Mouse (Mus musculus) layer of hippocampus, postnatal 36 days (tissue): Measurements from ENCODE around the gene Atp1a2. TPM values are rescaled to one million over a fixed set of nuclear protein-coding genes. Genes with fewer than 3 reads are reported as not detected.

Experiments used
- DNase-seq, 2 experiments: peaks; one replicate each; pipeline ENCODE4 v3.0.0; 2022
- total RNA-seq, 2 experiments: library from RNA; stranded (reverse); gene quantifications; 2 replicates each; pipeline ENCODE4 v1.2.3; 2021

Atp1a2 gene
- total RNA-seq, 2 experiments from 2014 or later: 577 to 614 TPM

DNA sequence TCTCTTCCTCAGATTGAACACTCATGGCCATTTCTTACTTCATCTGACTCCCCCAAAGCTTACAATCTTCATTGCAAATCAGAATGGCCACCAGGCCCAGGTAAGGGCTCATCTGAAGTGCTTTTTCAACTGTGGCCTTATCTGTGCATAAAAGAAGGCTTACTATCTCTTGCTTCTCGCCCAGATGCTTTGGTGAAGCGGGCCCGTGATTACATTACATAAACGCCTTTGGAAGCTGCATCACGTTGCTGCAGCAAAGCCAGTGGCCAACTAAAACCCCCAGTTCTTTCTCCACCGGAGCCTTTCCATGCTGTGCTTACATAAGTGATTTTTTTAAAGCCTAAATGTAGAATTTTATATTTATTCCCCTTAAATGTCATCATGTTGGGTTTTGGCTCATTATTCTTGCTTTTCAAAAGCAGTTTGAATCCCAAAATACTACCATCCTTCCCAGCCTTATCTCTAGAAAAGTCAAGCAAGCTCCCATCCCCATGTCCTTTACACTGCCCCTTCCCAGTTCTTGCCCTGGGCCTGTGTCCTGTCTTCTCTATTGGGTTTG is 26.0 kb upstream of the Atp1a2 start:
- DNase-seq: no peak

DNA sequence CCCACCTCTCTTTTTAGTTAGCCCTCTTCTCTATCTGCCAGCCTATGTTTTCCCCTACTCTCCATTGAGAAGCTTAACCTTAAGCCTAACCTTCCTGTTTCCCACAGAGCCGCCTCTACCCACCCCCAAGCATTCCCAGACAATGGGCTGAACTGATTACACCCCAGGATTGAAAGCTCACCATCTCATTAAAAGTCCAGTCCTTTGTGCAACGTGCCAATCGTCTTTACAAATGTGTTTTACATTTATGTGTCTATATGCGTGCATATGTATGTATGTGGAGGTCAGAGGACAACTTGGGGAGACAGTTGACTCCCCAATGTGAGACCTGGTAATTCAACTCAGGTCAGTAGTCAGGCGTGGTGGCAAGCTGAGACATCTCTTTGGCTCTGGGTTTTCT is 25.4 kb upstream of the Atp1a2 start:
- DNase-seq: no peak

DNA sequence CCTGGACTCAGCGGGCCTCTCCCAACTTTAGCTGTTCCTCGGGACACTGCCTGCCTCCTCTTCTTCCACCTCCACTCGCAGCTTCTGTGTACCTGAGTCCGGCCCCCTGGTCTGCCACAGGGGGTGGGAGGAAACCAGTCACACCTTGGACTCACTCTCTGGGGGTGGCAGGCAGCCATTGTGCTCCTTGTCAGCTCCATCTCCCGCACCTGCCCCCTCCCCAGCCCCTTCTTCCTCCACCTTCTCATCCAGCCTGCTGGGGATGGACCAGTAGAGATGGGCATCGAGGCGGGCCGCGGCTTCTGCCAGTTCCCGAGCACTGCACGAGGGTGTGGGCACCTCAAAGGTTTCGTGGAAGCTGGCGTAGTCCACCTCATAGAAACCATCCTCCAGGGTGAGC is 24.9 kb upstream of the Atp1a2 start:
- DNase-seq: no peak

DNA sequence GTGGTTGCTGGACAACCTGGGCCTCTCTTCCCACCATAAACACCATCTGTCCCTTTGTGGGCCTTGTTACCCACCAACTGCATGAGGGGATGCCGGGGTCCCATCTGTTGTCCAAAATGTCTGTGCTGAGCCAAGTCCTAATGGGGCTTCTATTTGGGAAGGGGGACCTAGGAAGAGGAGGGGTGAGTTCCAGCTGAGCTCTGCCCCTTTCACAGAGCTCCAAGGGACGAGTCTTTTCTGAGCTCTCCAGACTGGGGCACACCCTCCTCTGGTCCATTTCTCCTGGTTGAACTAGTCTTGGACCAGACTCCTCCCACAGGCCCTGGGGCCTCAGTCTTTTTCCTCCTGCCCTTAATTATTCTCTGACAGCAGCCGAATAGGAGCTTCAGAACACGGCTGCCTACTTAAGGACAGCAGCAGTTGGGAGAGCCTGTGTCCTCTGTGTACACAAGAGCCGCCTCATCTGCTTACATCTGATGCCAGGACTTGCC is 22.1 kb upstream of the Atp1a2 start:
- peak in 1 of 2 experiments; percentile 27 for DNase-seq

DNA sequence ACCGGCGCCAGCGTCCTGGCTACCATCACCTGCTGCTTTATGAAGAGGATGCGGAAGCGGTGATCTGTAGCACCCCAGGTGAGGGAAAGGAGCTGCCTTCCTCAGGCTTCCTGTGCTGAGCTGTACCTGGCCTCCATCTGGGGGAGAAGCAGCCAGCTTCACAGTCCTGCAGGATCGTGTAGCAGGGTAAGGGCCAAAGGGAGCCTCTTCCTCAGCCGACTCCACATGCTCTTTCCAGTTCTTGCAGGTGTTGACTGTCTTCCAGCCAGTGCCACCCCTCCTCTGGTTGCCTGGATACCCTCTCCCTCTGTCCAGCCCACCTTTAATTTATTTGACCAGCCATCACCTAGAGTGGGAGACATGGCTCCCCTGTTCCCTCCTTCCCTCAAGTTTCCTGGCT is 21.5 kb upstream of the Atp1a2 start:
- DNase-seq: peak in 1 of 2 experiments; percentile 22

DNA sequence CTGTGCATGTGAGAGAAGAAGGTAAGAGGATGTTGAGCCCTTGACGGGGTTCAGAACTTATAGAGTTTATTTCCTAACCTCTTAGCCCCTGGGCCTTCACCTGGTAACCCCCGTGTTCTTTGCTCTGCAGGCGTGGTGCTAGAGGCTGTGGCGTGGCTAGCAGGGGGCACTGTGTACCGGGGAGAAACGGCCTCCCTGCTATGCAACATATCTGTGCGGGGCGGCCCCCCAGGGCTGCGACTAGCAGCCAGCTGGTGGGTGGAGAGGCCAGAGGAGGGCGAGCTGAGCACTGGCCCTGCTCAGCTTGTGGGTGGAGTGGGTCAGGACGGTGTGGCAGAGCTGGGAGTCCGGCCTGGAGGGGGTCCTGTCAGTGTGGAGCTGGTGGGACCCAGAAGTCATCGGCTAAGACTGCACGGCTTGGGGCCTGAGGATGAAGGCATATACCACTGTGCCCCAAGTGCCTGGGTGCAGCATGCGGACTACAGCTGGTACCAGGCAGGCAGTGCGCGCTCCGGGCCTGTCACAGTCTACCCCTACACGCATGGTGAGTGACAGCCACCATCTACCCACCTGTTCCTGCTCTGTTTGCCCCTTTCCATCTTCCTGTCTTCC is 20.7 kb upstream of the Atp1a2 start:
- peak in 1 of 2 experiments; percentile 21 for DNase-seq

DNA sequence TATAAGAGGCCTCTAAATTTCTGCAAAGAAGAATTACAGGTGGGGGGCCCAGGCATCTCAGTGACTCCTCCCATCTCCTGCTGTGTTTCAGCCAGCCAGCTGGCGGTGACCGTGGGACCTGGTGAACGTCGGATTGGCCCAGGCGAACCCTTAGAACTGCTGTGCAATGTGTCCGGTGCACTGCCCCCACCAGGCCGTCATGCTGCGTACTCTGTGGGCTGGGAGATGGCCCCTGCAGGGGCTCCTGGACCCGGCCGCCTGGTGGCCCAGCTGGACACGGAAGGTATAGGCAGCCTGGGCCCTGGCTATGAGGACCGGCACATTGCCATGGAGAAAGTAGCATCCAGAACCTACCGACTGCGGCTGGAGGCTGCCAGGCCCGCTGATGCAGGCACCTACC is 20.1 kb upstream of the Atp1a2 start:
- DNase-seq: peak in 1 of 2 experiments; percentile 14

DNA sequence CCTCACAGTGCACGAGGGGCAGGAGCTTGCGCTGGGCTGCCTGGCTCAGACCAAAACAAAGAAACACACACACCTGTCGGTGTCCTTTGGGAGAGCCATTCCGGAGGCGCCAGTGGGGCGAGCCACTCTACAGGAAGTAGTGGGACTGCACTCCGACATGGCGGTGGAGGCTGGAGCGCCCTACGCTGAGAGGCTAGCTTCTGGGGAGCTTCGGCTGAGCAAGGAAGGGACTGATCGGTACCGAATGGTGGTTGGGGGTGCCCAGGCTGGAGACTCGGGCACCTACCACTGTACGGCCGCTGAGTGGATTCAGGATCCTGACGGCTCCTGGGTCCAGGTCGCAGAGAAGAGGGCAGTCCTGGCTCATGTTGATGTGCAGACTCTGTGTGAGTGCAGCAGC is 19.6 kb upstream of the Atp1a2 start:
- DNase-seq: peak in 1 of 2 experiments; percentile 3

DNA sequence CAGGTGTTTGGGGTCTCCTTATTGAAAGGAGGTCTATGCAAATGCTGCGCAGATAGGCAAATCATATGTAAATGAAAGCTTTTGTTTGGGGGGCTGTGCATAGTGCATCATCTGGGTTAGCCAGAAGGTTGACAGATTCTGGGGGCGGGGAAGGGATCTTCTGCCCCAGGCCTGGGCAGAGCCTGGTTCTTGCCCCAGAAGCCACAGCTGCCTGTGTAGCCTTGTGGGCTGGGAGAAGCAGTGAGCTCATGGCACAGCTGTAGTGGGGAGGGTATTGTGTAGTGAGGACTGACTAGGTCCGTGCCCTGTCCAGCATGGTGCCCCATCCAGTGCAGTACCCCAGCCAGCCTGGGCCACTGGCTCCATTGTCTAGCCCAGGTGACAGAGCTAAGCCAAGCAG is 17.0 kb upstream of the Atp1a2 start:
- no peak for DNase-seq

DNA sequence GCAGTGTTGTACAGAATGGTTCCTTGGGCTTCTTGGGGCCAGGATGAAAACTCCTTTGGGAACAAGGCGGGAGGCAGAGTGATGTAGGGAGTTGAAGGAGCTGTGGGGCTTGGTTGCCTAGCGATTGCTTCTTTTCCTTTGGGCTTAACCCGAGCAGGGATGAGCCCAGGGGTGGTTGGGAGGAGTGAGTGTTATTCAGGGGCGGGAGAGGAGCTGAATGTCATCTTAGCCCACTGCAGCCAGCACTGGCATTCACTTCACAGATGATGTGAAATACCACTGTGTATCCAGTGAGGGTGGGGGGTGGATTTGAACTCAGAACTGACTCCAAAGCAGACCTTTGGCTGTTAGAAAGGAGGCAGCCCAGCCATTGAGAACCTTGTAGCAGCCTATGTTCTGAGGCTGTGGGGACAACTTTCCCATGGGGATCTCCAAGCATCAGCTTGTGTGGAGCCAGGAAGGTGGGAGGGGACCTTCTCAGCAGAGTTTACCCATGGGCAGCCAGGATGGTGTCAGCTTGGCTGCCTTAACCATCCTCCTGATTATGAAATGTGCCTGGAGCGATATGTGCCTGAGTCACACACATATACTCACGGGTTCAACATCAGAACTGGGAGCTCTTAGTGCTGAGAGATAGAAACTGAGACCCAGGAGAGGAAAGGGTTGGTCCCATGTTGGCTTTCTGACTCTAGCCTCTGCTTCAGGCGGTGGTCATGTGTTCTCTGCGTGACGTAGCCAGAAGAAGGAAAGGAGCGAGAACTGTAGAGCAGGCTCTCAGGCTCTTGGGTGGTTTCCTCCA is 15.9 kb upstream of the Atp1a2 start:
- no peak for DNase-seq

DNA sequence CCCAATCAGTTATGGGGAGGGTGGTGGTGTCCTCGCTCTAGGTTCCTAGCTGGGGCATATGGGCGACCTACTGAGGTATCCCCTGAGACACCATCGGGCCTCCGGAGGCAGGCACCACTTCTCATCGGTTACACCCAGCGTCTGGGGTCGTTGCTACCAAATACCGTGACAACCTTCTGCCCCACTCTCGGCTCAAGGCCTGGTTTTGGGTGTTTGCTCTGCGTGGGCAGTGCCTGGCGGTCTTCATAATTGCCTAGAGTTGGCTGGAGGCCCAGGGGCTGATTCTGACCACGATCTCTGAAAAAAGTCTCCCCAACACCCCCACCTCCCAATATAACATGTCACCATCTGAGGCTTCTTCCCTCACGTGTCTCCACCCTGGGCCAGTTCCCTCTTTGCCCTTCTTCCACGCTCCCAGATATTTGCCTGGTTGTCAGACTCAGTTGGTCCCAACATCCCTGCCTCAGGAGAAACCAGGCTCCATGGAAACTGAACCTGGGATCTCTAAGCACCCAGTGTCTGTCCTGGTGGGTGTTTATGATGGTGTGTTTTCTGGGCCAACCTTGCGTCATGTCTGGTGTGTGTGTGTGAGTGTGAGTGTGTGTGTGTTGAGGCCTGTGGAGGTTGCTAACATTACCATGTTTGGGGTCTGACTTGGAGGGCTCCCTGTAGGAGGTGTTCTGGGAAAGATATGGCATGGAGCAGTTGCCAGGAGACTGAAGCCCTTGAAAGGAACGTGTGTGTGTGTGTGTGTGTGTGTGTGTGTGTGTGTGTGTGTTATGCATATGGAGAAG is 15.1 kb upstream of the Atp1a2 start:
- DNase-seq: no peak

DNA sequence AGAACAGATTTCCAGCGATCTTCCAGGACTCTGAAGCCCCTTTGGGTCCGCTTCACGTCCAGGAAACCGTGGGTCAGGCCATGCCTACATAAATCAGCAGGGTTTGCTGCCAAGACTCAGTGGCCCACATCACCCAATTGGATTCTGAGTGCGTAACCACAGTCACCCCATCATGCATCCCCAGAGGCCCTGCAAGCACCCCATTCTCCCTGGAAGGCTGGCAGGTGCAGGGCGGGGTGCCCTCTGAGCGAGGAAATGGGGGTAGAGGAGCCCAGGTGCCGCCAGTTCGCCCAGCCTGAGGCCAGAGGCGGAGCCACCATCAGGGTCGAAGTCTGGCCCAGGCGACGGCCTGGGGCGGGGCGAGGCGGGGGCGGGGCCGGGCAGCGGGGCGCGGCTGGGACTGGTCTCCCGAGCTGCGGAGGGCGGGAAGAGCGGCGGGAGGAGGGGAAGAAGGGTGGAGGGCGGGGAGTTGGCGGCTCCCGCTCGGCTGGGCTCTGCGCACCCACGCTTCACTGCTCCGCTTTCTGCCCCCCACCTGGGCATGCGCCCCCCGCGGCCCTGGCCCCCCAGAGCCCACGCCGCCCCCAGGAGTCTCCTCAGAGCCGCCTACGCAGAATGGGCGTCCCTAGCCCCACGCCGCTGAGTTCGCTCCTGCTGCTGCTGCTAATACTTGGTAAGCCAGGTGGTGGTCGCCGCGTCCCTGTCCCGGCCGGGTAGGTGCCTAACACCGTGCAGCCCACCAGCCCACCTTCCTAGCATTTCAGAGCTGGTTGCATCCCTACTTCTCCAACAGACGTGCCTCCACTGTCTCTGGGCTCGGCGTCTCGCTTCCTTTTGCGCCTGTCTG is 14.3 kb upstream of the Atp1a2 start:
- peak; percentile 77 to 80 for DNase-seq

DNA sequence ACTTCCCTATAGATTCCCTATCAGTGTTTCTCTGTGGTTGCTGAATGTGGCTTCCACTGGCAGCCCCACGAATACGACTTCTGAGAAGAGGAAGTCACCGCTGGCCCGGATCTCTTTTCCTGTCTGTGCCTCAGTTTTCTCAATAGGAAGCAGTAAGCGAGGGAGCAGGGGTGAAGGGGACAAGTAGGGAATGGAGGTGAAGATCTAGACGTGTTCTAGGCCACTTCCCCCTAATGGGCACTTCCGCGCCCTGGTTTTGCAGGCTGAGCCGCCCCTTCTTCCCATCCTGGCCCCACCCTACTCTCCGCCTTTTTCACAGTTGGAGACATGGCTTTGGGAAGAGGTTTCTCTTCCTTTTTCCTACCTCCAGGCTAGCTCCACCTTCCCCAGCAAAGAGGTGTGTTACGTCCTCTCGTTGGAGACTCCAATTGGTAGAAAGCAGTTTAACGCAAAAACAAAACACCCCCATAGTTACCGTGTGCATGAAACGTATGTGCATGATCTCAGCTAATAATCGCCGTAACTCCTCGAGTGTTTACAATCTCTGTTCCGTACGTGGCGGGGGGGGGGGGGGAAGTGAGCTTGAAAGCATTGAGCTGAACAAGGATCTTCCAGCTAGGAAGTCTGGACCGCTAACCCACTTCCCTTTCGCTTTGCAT is 13.5 kb upstream of the Atp1a2 start:
- DNase-seq: no peak

DNA sequence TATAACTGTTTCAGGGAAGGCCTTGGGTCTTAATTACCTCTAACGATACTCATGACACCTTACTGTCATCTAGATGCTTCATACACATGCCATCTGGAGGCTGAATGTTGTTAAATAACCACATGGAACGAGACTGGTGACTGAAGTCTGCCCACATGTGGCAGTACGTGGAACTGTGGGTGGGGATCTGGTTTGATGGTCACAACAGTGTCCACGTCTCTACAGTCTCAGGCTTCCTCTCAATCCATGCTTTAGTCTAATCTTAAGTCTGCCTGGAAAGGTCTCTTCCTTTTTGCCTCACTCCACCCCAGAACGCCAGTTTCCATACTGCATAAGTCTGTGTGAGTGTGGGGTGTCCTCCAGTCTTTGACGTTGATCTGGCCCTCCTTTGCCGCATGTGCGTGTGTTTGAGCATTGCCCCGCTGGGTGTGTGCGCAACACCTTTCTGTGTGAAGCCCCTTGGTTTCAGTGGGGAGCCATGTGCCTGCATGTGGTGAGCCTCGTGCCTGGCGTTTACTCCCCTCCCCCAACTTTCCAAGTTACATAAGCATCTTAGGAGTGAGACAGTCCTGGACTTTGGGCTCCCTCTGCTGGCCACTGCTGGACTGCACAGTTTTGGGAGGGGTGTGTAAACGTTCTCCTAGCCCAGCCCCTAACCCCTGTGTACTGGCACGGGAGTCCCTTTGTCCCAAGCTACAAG is 12.0 kb upstream of the Atp1a2 start:
- DNase-seq: peak; percentile 86 to 88

DNA sequence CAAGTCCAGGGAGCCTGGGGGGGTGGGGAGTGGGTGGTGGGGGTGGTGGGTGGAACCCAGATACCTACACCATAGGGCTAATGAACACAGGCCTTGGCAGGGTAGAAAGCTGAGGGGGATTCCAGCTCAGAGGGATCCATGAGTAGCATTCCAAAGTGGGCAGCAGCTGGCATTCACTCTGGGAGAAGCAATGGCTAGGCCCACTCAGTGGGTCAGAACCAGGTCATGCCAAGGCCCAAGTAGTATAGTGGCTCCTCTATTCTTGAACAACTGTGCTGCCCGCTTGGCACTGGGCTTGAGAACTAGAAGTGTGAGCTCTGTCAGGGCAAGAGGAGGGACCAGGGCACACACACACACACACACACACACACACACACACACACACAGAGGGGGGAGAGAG is 10.5 kb upstream of the Atp1a2 start:
- DNase-seq: no peak

DNA sequence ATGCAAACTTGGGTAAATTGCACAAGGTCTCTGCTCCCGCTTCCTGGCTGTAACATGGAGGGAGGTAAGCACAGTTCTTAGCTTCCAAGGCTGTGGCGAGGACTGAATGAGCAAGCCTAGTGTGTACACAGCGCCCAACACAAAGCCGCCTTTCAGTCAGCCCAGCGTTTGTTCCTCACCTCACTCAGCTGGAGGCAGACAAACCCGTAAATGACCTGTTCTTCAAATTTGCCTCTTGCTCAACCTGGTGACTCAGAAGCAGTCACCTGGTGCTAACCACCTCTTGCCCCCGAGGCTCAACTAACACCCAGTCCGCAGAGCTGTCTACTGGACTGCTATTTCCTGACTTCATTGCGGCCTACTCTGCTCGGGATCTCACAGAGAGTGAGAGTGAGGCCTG is 10.1 kb upstream of the Atp1a2 start:
- no peak for DNase-seq

DNA sequence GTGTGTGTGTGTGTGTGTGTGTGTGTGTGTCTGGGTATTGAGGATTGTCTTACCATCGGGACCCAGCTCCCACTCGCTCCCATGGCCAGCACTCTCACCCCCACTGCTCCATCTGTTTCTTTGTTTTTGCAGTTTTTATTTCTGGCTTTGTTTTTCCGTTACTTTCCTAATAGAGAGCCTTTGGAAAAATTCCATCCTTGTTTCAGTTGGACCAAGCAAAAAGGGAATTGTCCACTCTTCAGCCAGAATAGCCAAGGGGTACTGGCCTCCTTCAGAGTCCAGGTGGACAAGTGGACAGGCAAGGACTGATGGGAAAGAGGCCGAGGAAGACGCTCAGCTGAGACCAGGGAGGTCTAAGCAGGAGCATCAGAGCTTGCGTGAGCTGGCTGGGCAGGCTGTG is 9.0 kb upstream of the Atp1a2 start:
- DNase-seq: no peak

DNA sequence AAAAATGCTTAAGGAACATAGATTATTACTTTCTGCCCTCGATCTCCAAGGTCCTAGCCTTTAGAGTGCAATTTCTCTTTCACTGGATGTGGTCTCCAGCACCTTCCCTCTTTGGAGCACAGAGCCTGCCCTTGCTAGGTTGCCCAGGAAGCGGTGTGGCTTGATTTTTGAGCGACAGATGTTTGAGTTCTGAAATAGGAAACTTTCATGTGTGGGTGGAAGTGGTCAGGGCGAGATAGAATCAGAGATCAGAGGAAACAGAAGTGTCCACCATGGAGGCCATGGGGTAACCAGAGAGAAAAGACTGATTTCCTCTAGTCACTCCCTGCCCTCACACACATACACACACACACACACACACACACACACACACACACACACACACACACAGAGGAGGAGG is 8.3 kb upstream of the Atp1a2 start:
- no peak for DNase-seq

DNA sequence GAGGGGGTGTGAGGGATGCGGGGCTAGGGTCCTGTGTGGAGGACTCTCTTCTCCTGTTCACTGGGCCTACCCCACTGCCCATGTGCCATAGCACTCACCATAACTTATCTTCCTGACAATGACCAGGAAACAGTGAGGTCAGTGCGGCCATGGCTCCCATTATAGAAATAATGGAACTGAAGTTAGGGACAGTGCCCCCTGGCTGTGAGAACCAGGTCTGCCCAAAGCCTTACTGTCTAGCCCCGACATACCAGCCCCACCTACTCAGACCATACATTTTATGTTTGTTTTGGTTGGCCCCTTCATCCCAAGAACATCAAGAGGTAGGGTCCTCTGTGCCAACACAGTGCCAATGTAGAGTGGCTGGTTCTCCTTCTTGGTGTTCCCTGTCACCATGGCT is 7.8 kb upstream of the Atp1a2 start:
- no peak for DNase-seq

DNA sequence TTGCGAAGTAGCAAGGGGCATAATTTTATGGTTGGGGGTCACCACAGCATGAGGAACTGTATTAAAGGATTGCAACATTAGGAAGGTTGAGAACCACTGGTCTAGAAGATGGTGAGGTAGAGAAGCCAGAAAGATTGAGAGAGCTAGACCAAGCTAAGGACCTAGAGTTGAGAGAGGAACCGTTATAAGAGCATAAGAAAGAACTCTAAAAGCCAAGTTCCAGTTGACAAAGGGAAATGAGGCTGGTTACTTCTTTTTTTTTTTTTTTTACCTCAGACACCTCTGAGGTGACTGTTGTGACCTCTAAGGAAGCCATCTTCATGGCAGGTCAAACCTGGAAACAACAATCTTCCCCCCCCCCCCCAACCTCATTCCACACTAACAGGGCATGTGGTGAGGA is 7.3 kb upstream of the Atp1a2 start:
- DNase-seq: no peak

DNA sequence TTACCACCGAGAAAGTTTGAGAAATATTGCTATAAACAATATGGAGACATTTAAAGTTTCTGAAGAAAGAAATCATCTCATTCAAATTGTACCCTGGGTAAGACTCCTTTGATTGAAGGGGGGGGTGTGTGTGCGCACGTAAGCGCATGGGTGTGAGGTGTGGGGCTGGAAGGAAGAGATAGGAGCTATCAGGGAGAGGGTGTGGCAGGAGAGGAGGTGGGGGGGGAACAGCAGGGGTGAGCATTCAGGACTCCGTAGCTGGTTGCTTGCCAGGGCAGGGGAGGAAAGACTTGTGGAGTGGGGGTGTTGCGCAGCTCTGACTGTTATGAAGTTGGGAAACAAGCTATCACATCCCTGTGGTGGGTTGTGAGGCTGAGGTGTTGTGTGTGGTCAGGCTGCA is 6.6 kb upstream of the Atp1a2 start:
- DNase-seq: no peak
